Mouse (Mus musculus) forebrain, embryonic 12.5 days (tissue): Measurements from ENCODE around the gene Lsm14a. TPM values are rescaled to one million over a fixed set of nuclear protein-coding genes. Genes with fewer than 3 reads are reported as not detected.
"Not testable (repeated sequence)": the region's sequence is repeated elsewhere in the genome, so short reads cannot be mapped to it uniquely, and the experiment has no call there.

Experiments
- ATAC-seq: fragments of 200-750 bp; cut with Nextera tagmentation; 2 replicates; pipeline ENCODE4 v1.8.0; 2017; ENCODE audit warnings: moderate TSS enrichment; ENCODE audit not compliant: low FRiP score
- H3K27ac ChIP-seq: fragments of 300-500 bp; sonication (generic); 2 replicates; pipeline ENCODE4 v1.5.1; 2016; ENCODE audit warnings: mild to moderate bottlenecking
- H3K27me3 ChIP-seq: fragments of 300-500 bp; sonication (generic); 2 replicates; pipeline ENCODE4 v1.6.1; 2016; ENCODE audit warnings: mild to moderate bottlenecking
- H3K36me3 ChIP-seq: fragments of 300-500 bp; sonication (generic); replicated peaks from 2 replicates; pipeline ENCODE4 v1.6.1; 2016; ENCODE audit warnings: mild to moderate bottlenecking
- H3K4me1 ChIP-seq: fragments of 300-500 bp; sonication (generic); 2 replicates; pipeline ENCODE4 v1.6.1; 2016
- H3K4me2 ChIP-seq: fragments of 300-500 bp; sonication (generic); 2 replicates; pipeline ENCODE4 v1.6.1; 2016; ENCODE audit warnings: mild to moderate bottlenecking, moderate library complexity
- H3K4me3 ChIP-seq: fragments of 300-500 bp; sonication (generic); replicated peaks from 2 replicates; pipeline ENCODE4 v1.5.1; 2016; ENCODE audit warnings: mild to moderate bottlenecking
- H3K9ac ChIP-seq: fragments of 300-500 bp; sonication (generic); 2 replicates; pipeline ENCODE4 v1.6.1; 2016; ENCODE audit warnings: mild to moderate bottlenecking
- H3K9me3 ChIP-seq: fragments of 300-500 bp; sonication (generic); 2 replicates; pipeline ENCODE4 v1.6.1; 2016
- WGBS: fragments of 180-500 bp; shearing (Covaris S2); methylation state at CpG from one replicate; pipeline ENCODE4 v1.1.7; 2016; 5-methylcytosine and 5-hydroxymethylcytosine counted together
- polyA plus RNA-seq: library from polyadenylated mRNA; unstranded; fragments of >200 nt; fragmentation: Nextera tagmentation; extraction: Ambion mirVana; gene quantifications from 2 replicates; pipeline ENCODE4 v1.2.1, GENCODE M21; 2016

The Lsm14a gene
- polyA plus RNA-seq, 1 experiment from 2014 or later = 115 TPM

DNA sequence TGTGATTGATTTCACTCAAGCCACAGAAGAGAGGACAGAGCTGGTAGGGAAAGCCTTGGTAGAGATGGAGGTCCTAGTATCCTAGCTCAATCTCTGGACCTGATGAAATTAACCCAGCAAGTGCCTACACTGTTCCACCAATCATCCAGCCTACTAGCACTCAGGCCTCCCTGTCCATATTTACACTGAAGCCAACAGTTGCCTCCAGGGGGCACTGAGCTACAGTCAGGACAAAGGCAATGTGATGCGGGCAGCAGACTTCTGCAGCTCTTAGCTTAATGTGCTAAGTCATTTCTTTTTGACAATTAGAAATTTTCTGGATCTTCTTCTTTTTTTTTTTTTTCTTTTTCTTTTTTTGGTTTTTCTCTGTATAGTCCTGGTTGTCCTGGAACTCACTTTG is 41.1 kb downstream of the Lsm14a start:
- no peak overlapping the region for H3K4me3 ChIP-seq
- no peak overlapping the region for H3K27ac ChIP-seq
- H3K27me3 ChIP-seq = no peaks in the 10 kb centered on the region
- H3K36me3 ChIP-seq = peaks cover 79% of the 10 kb centered on the region
- H3K4me2 ChIP-seq = no peak overlapping the region
- no peaks in the 10 kb centered on the region for H3K4me1 ChIP-seq
- ATAC-seq = no peak
- H3K9me3 ChIP-seq = no peaks in the 10 kb centered on the region
- WGBS = 89% methylated on average over 1 of the region's 1 CpGs
- H3K9ac ChIP-seq = no peak overlapping the region

DNA sequence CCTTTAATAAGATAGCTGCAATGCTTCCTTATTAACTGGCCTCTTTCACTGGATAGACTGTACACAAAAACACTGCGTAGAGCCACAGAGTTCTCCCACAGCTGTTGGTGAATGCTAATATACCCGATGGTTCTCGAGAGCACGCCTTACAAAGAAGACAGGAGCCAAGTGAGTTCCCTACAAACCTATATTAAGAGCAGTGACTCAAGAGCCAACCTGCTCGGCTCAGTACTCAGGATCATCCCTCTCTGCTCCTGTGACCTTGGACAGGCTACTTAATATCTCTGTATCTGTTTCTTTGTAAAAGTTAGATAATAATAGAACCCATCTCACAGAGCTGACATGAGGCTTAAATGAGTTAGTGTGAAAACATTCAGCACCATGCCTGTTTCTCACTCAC is 42.9 kb downstream of the Lsm14a start:
- Histone ChIP-seq H3K27ac (no peak overlapping the region), H3K4me1 (no peaks in the 10 kb centered on the region), H3K27me3 (no peaks in the 10 kb centered on the region), H3K9me3 (no peaks in the 10 kb centered on the region), H3K36me3 (peaks cover 83% of the 10 kb centered on the region), H3K4me3 (no peak overlapping the region), H3K4me2 (no peak overlapping the region), H3K9ac (no peak overlapping the region)
- WGBS = 93% methylated on average over 5 of the region's 5 CpGs
- no peak for ATAC-seq

GRCm38 (mm10) chr7:34348011-34348410 is 45.1 kb downstream of the Lsm14a start:
- 93% methylated on average over 1 of the region's 1 CpGs for WGBS
- no peaks in the 10 kb centered on the region for H3K27me3 ChIP-seq
- no peak overlapping the region for H3K9ac ChIP-seq
- no peaks in the 10 kb centered on the region for H3K9me3 ChIP-seq
- no peaks in the 10 kb centered on the region for H3K4me1 ChIP-seq
- no peak overlapping the region for H3K4me2 ChIP-seq
- peaks cover 88% of the 10 kb centered on the region for H3K36me3 ChIP-seq
- no peak overlapping the region for H3K27ac ChIP-seq
- ATAC-seq = no peak
- H3K4me3 ChIP-seq = no peak overlapping the region

DNA sequence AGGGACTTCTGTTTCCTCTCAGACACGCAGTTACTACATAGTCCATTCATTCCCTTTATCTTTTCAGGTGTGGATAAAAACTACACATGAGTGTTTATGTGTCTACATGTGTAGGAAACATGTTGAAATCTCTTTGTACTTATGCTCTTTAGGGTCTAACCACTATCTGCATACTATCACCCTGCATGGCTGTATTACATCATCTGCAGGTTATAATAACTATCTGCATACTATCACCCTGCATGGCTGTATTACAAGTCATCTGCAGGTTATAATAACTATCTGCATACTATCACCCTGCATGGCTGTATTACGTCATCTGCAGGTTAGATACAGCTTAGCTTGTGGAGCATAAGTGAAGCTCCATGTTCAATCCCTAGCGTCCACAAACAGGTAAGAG is 46.1 kb downstream of the Lsm14a start:
- H3K36me3 ChIP-seq = peaks cover 89% of the 10 kb centered on the region
- 95% methylated on average over 3 of the region's 3 CpGs for WGBS
- no peaks in the 10 kb centered on the region for H3K27me3 ChIP-seq
- H3K4me1 ChIP-seq = no peaks in the 10 kb centered on the region
- H3K9ac ChIP-seq = no peak overlapping the region
- no peaks in the 10 kb centered on the region for H3K9me3 ChIP-seq
- no peak overlapping the region for H3K4me3 ChIP-seq
- no peak overlapping the region for H3K27ac ChIP-seq
- ATAC-seq = no peak
- H3K4me2 ChIP-seq = no peak overlapping the region

DNA sequence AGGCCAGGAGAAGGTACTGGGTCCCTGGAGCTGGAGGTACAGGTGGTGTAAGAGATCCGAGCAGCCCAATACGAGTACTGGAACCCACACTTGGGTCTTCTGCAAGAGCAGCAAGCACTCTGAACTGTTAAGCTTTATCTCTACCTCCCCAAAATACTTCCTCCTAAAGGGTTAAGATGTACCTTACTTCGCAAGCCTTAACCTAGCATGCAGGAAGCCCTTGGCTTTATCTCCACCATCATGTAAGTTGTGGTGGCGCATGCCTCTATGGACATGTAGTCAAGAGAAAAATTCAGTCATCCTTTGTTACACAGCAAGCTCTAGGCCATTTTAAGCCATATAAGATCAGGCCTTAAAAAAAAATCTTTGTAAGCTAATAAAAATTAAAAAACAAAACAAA is 46.6 kb downstream of the Lsm14a start:
- Histone ChIP-seq H3K4me1 (no peaks in the 10 kb centered on the region), H3K4me2 (no peak overlapping the region), H3K27ac (no peak overlapping the region), H3K9ac (no peak overlapping the region), H3K36me3 (peaks cover 89% of the 10 kb centered on the region), H3K9me3 (no peaks in the 10 kb centered on the region), H3K4me3 (no peak overlapping the region), H3K27me3 (no peaks in the 10 kb centered on the region)
- WGBS = 89% methylated on average over 4 of the region's 4 CpGs
- ATAC-seq = no peak

DNA sequence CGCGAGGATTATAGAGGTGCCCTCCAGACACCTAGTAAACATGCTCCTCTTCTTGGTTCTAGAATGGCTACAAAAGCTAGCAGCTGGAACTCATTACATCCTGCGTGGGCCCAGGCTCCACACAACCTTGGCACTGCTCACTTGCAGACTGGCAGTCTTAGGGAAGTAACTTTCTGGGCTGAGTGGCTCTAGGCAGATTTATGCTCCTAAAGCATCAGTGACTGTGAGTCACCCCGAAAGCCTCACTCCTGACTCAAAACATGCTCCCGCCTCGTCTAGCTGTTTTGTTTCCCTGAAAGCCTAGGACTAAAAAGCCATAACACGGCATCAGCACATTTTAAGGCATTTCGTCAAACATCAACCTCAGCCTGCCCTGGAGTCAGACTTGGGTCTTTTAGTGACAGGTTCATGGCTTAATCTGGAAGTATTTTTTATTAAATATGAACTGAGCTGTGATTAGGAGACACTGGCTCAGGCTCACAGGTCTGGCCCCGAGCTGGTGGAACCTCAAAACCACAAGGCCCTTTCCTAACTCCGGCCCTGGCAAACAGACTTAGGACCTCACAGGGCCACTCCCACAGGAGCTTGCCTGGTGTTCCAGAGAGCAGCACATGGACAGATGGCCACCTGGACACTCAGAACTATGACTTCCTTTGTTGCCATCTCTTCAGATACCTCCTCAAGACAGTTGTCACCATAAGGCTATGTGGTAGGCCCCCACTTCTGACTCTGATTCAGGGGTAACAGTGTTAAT is 50.9 kb downstream of the Lsm14a start:
- H3K36me3 ChIP-seq = peaks cover 71% of the 10 kb centered on the region
- no peak overlapping the region for H3K4me3 ChIP-seq
- H3K27ac ChIP-seq = no peak overlapping the region
- H3K27me3 ChIP-seq = no peaks in the 10 kb centered on the region
- no peaks in the 10 kb centered on the region for H3K9me3 ChIP-seq
- 90% methylated on average over 10 of the region's 10 CpGs for WGBS
- H3K4me2 ChIP-seq = no peak overlapping the region
- H3K4me1 ChIP-seq = no peaks in the 10 kb centered on the region
- no peak overlapping the region for H3K9ac ChIP-seq
- no peak for ATAC-seq

DNA sequence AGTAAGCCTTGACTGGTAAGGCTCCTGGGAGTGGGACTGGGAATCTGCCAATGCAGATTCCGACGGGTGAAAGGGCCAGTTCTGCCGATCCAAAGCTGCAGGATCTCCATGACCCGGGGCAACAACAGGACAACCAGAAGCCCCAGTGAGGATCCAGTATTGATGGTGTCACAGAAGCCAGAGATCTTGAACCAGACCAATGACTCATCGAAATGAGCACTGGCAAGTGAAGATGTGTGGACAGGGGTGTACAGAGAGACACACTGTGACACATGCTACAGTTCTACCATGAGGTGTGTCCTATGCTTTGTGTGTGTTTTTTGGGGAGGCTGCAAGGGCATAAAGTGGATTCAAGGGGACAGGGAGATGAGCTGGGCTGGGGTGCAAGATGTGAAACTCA is 52.3 kb downstream of the Lsm14a start:
- Histone ChIP-seq H3K9ac (no peak overlapping the region), H3K27ac (no peak overlapping the region), H3K4me3 (no peak overlapping the region), H3K4me1 (no peaks in the 10 kb centered on the region), H3K36me3 (peaks cover 61% of the 10 kb centered on the region), H3K4me2 (no peak overlapping the region), H3K9me3 (no peaks in the 10 kb centered on the region), H3K27me3 (no peaks in the 10 kb centered on the region)
- ATAC-seq = no peak
- 93% methylated on average over 5 of the region's 5 CpGs for WGBS

- H3K9ac ChIP-seq = no peak overlapping the region
- H3K4me2 ChIP-seq = no peak overlapping the region
- H3K4me3 ChIP-seq = no peak overlapping the region
- H3K9me3 ChIP-seq = no peaks in the 10 kb centered on the region
- H3K27ac ChIP-seq = no peak overlapping the region
- no peaks in the 10 kb centered on the region for H3K27me3 ChIP-seq
- H3K4me1 ChIP-seq = no peaks in the 10 kb centered on the region
- no peak for ATAC-seq
- peaks cover 50% of the 10 kb centered on the region for H3K36me3 ChIP-seq
- 88% methylated on average over 5 of the region's 5 CpGs for WGBS
Observed at GRCm38 (mm10) chr7:34339164-34339489, 54.0 kb downstream of the Lsm14a start.

DNA sequence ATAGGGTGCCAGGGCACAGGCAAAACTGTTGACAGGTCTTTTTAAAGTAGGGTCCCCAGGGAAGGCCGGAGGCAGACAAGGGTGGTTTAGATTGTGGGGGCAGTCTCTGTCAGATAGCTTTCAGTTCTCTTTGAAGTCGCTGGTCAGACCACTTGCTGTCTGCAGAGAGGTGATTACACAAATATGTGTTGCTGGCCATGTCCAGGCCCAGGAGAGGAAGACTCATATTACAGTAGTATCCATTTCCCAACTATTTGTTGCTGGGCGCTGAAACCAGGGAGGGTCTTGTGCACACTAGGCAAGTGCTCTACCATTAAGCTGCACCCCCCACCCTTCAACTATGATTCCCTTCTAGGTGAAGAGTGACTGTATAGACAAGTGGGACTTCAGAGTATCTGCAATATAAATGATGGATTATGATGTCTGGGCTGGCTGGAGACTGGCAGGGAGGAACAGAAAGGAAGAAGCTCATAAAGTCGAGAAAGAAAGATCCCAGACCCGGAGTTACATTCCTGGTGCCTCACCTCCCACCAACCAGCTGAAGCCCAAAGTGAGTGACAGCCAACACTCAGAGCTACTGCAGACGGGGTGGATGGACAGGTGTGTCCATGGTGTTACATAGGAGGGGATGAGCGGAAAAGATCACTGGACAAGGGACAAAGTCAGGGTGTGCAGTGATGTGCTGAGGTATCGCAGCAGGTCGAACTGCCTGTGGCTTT is 54.5 kb downstream of the Lsm14a start:
- ATAC-seq = no peak
- H3K9me3 ChIP-seq = no peaks in the 10 kb centered on the region
- H3K4me1 ChIP-seq = no peaks in the 10 kb centered on the region
- no peak overlapping the region for H3K4me2 ChIP-seq
- no peaks in the 10 kb centered on the region for H3K27me3 ChIP-seq
- no peak overlapping the region for H3K9ac ChIP-seq
- whole genome bisulfite sequencing = 85% methylated on average over 9 of the region's 9 CpGs
- H3K4me3 ChIP-seq = no peak overlapping the region
- H3K36me3 ChIP-seq = peaks cover 45% of the 10 kb centered on the region
- no peak overlapping the region for H3K27ac ChIP-seq

GRCm38 (mm10) chr7:34337268-34337667 is 55.8 kb downstream of the Lsm14a start:
- Histone ChIP-seq H3K4me3 (no peak overlapping the region), H3K9me3 (no peaks in the 10 kb centered on the region), H3K4me2 (no peak overlapping the region), H3K36me3 (peaks cover 31% of the 10 kb centered on the region), H3K4me1 (no peaks in the 10 kb centered on the region), H3K27ac (no peak overlapping the region), H3K27me3 (no peaks in the 10 kb centered on the region), H3K9ac (no peak overlapping the region)
- WGBS = 90% methylated on average over 2 of the region's 2 CpGs
- no peak for ATAC-seq

- not testable (repeated sequence) for H3K4me1 ChIP-seq, H3K9me3 ChIP-seq, H3K9ac ChIP-seq, ATAC-seq, H3K4me3 ChIP-seq, H3K27me3 ChIP-seq, H3K27ac ChIP-seq, H3K4me2 ChIP-seq
- 81% methylated on average over 1 of the region's 1 CpGs for WGBS
- H3K36me3 ChIP-seq = peaks cover 24% of the 10 kb centered on the region
Observed at GRCm38 (mm10) chr7:34336545-34336944, 56.6 kb downstream of the Lsm14a start.

- WGBS = 69% methylated on average over 3 of the region's 3 CpGs
Observed at GRCm38 (mm10) chr7:34327493-34327892, 65.6 kb downstream of the Lsm14a start.

DNA sequence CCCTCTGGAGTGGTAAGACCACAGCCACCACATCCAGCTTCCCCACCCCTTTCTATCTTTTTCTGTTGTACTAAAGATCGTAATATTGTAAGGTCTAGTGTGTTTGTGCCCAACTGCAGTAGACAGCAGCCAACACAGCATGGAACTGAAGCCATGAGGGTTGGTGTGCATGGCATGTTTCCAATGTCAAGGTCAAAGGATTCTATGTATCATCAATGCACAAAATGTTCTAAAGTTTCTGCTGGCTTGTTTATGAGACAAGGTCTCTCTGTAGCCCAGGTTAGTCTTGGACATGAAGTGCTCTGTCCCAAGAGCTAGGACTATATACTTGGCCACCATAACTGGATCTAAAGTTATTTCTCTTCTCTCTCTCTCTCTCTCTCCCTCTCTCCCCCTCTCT is 68.3 kb downstream of the Lsm14a start:
- H3K9ac ChIP-seq = no peak overlapping the region
- 91% methylated on average over 1 of the region's 1 CpGs for WGBS
- H3K4me3 ChIP-seq = no peak overlapping the region
- H3K27me3 ChIP-seq = no peaks in the 10 kb centered on the region
- H3K4me1 ChIP-seq = 0 out of 2 replicates have a peak, but pooled peaks cover 4% of the 10 kb centered on the region
- H3K9me3 ChIP-seq = no peaks in the 10 kb centered on the region
- H3K36me3 ChIP-seq = no peaks in the 10 kb centered on the region
- no peak for ATAC-seq
- H3K4me2 ChIP-seq = no peak overlapping the region
- no peak overlapping the region for H3K27ac ChIP-seq

More at GRCm38 (mm10) chr7:34327493-34327892, 65.6 kb downstream of the Lsm14a start:
- H3K27ac ChIP-seq = no peak overlapping the region
- no peak for ATAC-seq
- H3K4me3 ChIP-seq = no peak overlapping the region
- no peaks in the 10 kb centered on the region for H3K36me3 ChIP-seq
- H3K4me1 ChIP-seq = no peaks in the 10 kb centered on the region
- H3K27me3 ChIP-seq = no peaks in the 10 kb centered on the region
- no peak overlapping the region for H3K4me2 ChIP-seq
- no peaks in the 10 kb centered on the region for H3K9me3 ChIP-seq
- H3K9ac ChIP-seq = no peak overlapping the region
